Mouse (Mus musculus) myocyte (in vitro differentiated cells): ENCODE measurements around the gene Muc20.

ENCODE experiments used
- POLR2A ChIP-seq: IDR thresholded peaks from one replicate; pipeline ENCODE4 v1.6.1; 2011; ENCODE audit warnings: low read depth, mild to moderate bottlenecking, control low read depth, moderate library complexity; ENCODE audit not compliant: insufficient read length
- TCF12 ChIP-seq: IDR thresholded peaks from one replicate; pipeline ENCODE4 v1.6.1; 2011; ENCODE audit warnings: mild to moderate bottlenecking, control low read depth; ENCODE audit not compliant: poor library complexity, insufficient read depth, severe bottlenecking

DNA sequence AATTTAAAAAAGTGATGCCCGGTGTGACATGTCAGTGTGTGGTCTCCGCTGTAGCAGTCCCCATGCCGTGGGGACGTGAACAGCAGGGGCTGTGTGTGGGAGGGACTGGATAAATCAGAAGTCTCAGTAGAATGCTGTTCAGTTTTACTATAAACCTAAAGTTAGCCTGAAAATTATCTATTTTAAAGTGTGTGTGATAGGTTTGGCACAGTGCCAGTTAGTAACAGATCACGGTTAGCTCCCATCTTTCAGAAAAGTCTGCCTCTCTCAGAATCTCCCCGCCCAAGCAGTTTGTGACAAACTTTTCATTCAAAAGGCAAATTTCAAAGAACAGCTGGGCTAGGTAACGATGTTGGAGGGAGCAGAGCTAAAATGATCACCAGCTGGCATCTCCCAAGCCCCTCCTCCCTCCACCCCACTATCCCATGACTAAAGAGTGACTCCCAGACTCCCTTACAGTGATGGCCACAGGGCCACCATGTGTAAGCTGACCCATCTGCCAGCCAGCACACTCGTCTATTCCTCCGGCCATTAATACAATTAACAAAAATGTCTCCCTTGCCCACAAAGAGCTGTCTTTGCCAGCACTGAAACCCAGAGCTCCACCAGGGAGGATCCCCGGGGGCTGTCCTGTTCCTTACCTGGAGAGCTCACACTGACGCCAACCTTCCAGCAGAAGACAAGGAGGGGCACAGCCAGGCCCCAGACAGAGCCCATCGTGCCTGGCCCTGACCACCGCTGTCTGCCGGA is 384 bp downstream of the Muc20 start:
- TF ChIP-seq POLR2A = no peak
- TF ChIP-seq TCF12 = no peak
